Mouse (Mus musculus) layer of hippocampus, postnatal 14 days (tissue): ENCODE data around the gene Ifi205. TPM values are rescaled to one million over a fixed set of nuclear protein-coding genes. Genes with fewer than 3 reads are reported as not detected.
"Not testable (repeated sequence)": the region's sequence is repeated elsewhere in the genome, so short reads cannot be mapped to it uniquely, and the experiment has no call there.

Source experiments
- DNase-seq, 2 experiments: peaks; one replicate each; pipeline ENCODE4 v3.0.0; 2021 to 2022; ENCODE audit warnings: low spot score in 2 of 2, mixed read lengths in 1 of 2
- long read RNA-seq, 2 experiments: library from polyadenylated mRNA; stranded (forward); transcript quantifications; one replicate each; pipeline ENCODE4 v2.0.0; 2021
- total RNA-seq, 2 experiments: library from RNA; stranded (reverse); gene quantifications; 2 replicates each; pipeline ENCODE4 v1.2.3; 2021

Ifi205 gene
- under 1 TPM; 0.35 to 0.43 TPM for total RNA-seq
- long read RNA-seq, experiment 1, result 0 reads
- long read RNA-seq, experiment 2, result 0 reads

GRCm38 (mm10) chr1:174031698-174032097, at the start of gene Ifi205:
Gene Ifi205 (minus strand): TSS chr1:174031810.
- no peak for DNase-seq

GRCm38 (mm10) chr1:174066305-174066704, 34.7 kb upstream of the Ifi205 start, which contains the start of gene Olfr430:
Gene Olfr430 (plus strand): TSS chr1:174066605.
- no peak for DNase-seq

- DNase-seq, result no peak
Measured at GRCm38 (mm10) chr1:174055248-174055647, 23.6 kb upstream of the Ifi205 start.

- DNase-seq, result no peak
Measured at GRCm38 (mm10) chr1:174052981-174053380, 21.4 kb upstream of the Ifi205 start.

- DNase-seq, result no peak
Measured at GRCm38 (mm10) chr1:174051931-174052536, 20.4 kb upstream of the Ifi205 start.

- no peak for DNase-seq
Measured at GRCm38 (mm10) chr1:174051515-174051914, 19.9 kb upstream of the Ifi205 start.

GRCm38 (mm10) chr1:174050532-174050931, 18.9 kb upstream of the Ifi205 start:
- no peak for DNase-seq

- DNase-seq, result not testable (repeated sequence)
Measured at GRCm38 (mm10) chr1:174049357-174049756, 17.7 kb upstream of the Ifi205 start.

- no peak for DNase-seq
Measured at GRCm38 (mm10) chr1:174048893-174049292, 17.3 kb upstream of the Ifi205 start, which contains the start of gene Olfr432. Gene Olfr432 (plus strand): TSS chr1:174049205.

- not testable (repeated sequence) for DNase-seq
Measured at GRCm38 (mm10) chr1:174048227-174048626, 16.6 kb upstream of the Ifi205 start.

- DNase-seq, result no peak
Measured at GRCm38 (mm10) chr1:174044431-174044830, 12.8 kb upstream of the Ifi205 start.

- not testable (repeated sequence) for DNase-seq
Measured at GRCm38 (mm10) chr1:174042091-174042884, 10.7 kb upstream of the Ifi205 start.

- no peak for DNase-seq
Measured at GRCm38 (mm10) chr1:174040523-174041177, 9.0 kb upstream of the Ifi205 start, which contains the start of gene Olfr433. Gene Olfr433 (plus strand): TSS chr1:174040705.

- no peak for DNase-seq
Measured at GRCm38 (mm10) chr1:174038480-174038879, 6.9 kb upstream of the Ifi205 start.

- DNase-seq, result no peak
Measured at GRCm38 (mm10) chr1:174035841-174036240, 4.2 kb upstream of the Ifi205 start.

- DNase-seq, result not testable (repeated sequence)
Measured at GRCm38 (mm10) chr1:174007050-174007449, 24.6 kb downstream of the Ifi205 start.

GRCm38 (mm10) chr1:174004352-174005109, 27.1 kb downstream of the Ifi205 start:
- not testable (repeated sequence) for DNase-seq

GRCm38 (mm10) chr1:173995003-173995402, 36.6 kb downstream of the Ifi205 start:
- no peak for DNase-seq

GRCm38 (mm10) chr1:173982694-173983305, 48.8 kb downstream of the Ifi205 start, which contains the start of gene Ifi202b:
Gene Ifi202b (minus strand): TSS chr1:173982744.
- DNase-seq, result not testable (repeated sequence)

GRCm38 (mm10) chr1:173981038-173981437, 50.6 kb downstream of the Ifi205 start:
- DNase-seq, result not testable (repeated sequence)
